Mouse (Mus musculus) erythroblast, embryonic 14.5 days (primary cell): ENCODE results near the gene Gemin6.

ENCODE experiments used
- GATA1 ChIP-seq: IDR thresholded peaks from 2 replicates; pipeline ENCODE4 v1.6.1; 2012; ENCODE audit warnings: low read length, inconsistent platforms, mixed read lengths
- TAL1 ChIP-seq: IDR thresholded peaks from 3 replicates; pipeline ENCODE4 v1.6.1; 2012; ENCODE audit warnings: low read length, inconsistent platforms, mixed read lengths

- no peak for TF ChIP-seq GATA1
- no peak for TF ChIP-seq TAL1
These were observed 48.9 kb upstream of the Gemin6 start for GRCm38 (mm10) chr17:80175386-80175739.
